Mouse (Mus musculus) limb, embryonic 11.5 days (tissue): Measurements from ENCODE around the gene Bcas3. TPM values are rescaled to one million over a fixed set of nuclear protein-coding genes. Genes with fewer than 3 reads are reported as not detected.
A peak's percentile ranks its signal among the peaks of the same experiment; 100 is the strongest.

Source experiments
- ATAC-seq: fragments of 200-750 bp; cut with Nextera tagmentation; 2 replicates; pipeline ENCODE4 v1.8.0; 2017; ENCODE audit warnings: low read depth; ENCODE audit not compliant: insufficient number of reproducible peaks, low FRiP score, low TSS enrichment
- DNase-seq: peaks from one replicate; pipeline ENCODE4 v3.0.0-alpha.2; 2015; ENCODE audit warnings: low spot score
- H3K27ac ChIP-seq: fragments of 300-500 bp; sonication (generic); replicated peaks from 2 replicates; pipeline ENCODE4 v1.5.1; 2014; ENCODE audit warnings: low read depth, mild to moderate bottlenecking, low read length
- H3K27me3 ChIP-seq: fragments of 300-500 bp; sonication (generic); 2 replicates; pipeline ENCODE4 v1.6.1; 2014; ENCODE audit warnings: mild to moderate bottlenecking, low read length, mixed read lengths; ENCODE audit not compliant: control insufficient read depth, insufficient read depth
- H3K36me3 ChIP-seq: fragments of 300-500 bp; sonication (generic); 2 replicates; pipeline ENCODE4 v1.6.1; 2014; ENCODE audit warnings: mild to moderate bottlenecking, low read length, moderate library complexity, mixed read lengths; ENCODE audit not compliant: control insufficient read depth, insufficient read depth
- H3K4me1 ChIP-seq: fragments of 300-500 bp; sonication (generic); 2 replicates; pipeline ENCODE4 v1.6.1; 2014; ENCODE audit warnings: low read length, mixed read lengths; ENCODE audit not compliant: control insufficient read depth, insufficient read depth
- H3K4me2 ChIP-seq: fragments of 300-500 bp; sonication (generic); 2 replicates; pipeline ENCODE4 v1.6.1; 2014; ENCODE audit warnings: low read depth, mild to moderate bottlenecking, moderate library complexity; ENCODE audit not compliant: severe bottlenecking
- H3K4me3 ChIP-seq: fragments of 300-500 bp; sonication (generic); 2 replicates; pipeline ENCODE4 v1.5.1; 2014; ENCODE audit warnings: low read depth, low read length
- H3K9ac ChIP-seq: fragments of 300-500 bp; sonication (generic); 2 replicates; pipeline ENCODE4 v1.6.1; 2014; ENCODE audit warnings: mild to moderate bottlenecking, low read length
- H3K9me3 ChIP-seq: fragments of 300-500 bp; sonication (generic); 2 replicates; pipeline ENCODE4 v1.6.1; 2016; ENCODE audit warnings: low read length; ENCODE audit not compliant: control insufficient read depth
- WGBS: fragments of 180-500 bp; shearing (Covaris S2); extraction: QIAGEN DNeasy Blood & Tissue Kit; methylation state at CpG from one replicate; pipeline ENCODE4 v1.1.7; 2014; 5-methylcytosine and 5-hydroxymethylcytosine counted together
- polyA plus RNA-seq: library from polyadenylated mRNA; unstranded; fragments of >200 nt; fragmentation: Nextera tagmentation; extraction: Ambion mirVana; gene quantifications from 2 replicates; pipeline ENCODE4 v1.2.1, GENCODE M21; 2014

The Bcas3 gene
- polyA plus RNA-seq, 1 experiment from 2014 or later: 34.0 TPM

- peaks cover 18% of the 10 kb centered on the region for H3K4me1 ChIP-seq
- H3K4me2 ChIP-seq: peak overlapping the region; percentile 15; the same call in 1 of the 2 replicates
- WGBS: 31% methylated on average over 9 of the region's 9 CpGs
- H3K9me3 ChIP-seq: no peaks in the 10 kb centered on the region
- peak overlapping the region; percentile 12; the same call in 1 of the 2 replicates for H3K9ac ChIP-seq
- DNase-seq (peak; percentile 52), ATAC-seq (no peak)
- H3K27ac ChIP-seq: 0 out of 2 replicates have a peak overlapping the region, but pooled peaks have one; percentile 5
- H3K27me3 ChIP-seq: no peaks in the 10 kb centered on the region
- no peaks in the 10 kb centered on the region for H3K36me3 ChIP-seq
- no peak overlapping the region for H3K4me3 ChIP-seq
These were observed 314.8 kb downstream of the Bcas3 start for GRCm38 (mm10) chr11:85667741-85668140.

- H3K4me2 ChIP-seq: no peak overlapping the region
- H3K9ac ChIP-seq: no peak overlapping the region
- DNase-seq (no peak), ATAC-seq (no peak)
- 82% methylated on average over 10 of the region's 10 CpGs for WGBS
- H3K9me3 ChIP-seq: no peaks in the 10 kb centered on the region
- H3K4me1 ChIP-seq: peaks cover 27% of the 10 kb centered on the region
- no peak overlapping the region for H3K27ac ChIP-seq
- H3K4me3 ChIP-seq: no peak overlapping the region
- no peaks in the 10 kb centered on the region for H3K27me3 ChIP-seq
- no peaks in the 10 kb centered on the region for H3K36me3 ChIP-seq
These were observed 320.0 kb downstream of the Bcas3 start for GRCm38 (mm10) chr11:85672881-85673475.

DNA sequence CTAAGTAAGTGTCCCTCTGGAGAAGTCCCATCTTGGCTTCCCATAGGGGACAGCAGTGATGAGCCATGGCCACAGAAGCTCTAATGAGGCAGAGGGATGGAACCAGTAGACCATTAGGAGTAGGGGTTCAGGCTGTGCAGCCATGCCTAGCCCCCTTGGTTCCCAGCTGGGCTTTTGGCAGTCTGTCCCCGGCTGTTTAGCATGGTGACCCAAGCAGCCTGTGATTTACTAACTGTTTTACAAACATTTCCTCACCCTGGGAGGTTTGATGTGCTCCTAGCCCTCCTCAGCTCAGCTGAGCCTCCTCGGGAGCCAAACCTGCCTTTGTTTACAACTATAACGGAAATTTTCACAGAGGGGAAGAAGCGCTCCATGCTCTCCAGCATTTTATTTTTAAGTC is 322.3 kb downstream of the Bcas3 start:
- WGBS: 13% methylated on average over 4 of the region's 4 CpGs
- ATAC-seq: no peak
- no peaks in the 10 kb centered on the region for H3K27me3 ChIP-seq

GRCm38 (mm10) chr11:85676357-85677004 is 323.5 kb downstream of the Bcas3 start:
- DNase-seq: peak; percentile 54
- Histone ChIP-seq H3K36me3 (no peaks in the 10 kb centered on the region), H3K4me2 (no peak overlapping the region), H3K27me3 (no peaks in the 10 kb centered on the region), H3K9me3 (no peaks in the 10 kb centered on the region), H3K4me1 (peaks cover 25% of the 10 kb centered on the region), H3K4me3 (no peak overlapping the region), H3K9ac (no peak overlapping the region), H3K27ac (no peak overlapping the region)
- ATAC-seq: no peak
- WGBS: 28% methylated on average over 10 of the region's 10 CpGs

More for the DNA sequence above, 322.3 kb downstream of the Bcas3 start:
- Histone ChIP-seq H3K4me3 (no peak overlapping the region), H3K36me3 (no peaks in the 10 kb centered on the region), H3K27ac (no peak overlapping the region), H3K4me2 (no peak overlapping the region), H3K9me3 (no peaks in the 10 kb centered on the region), H3K9ac (no peak overlapping the region), H3K4me1 (peaks cover 25% of the 10 kb centered on the region)
- DNase-seq: no peak

DNA sequence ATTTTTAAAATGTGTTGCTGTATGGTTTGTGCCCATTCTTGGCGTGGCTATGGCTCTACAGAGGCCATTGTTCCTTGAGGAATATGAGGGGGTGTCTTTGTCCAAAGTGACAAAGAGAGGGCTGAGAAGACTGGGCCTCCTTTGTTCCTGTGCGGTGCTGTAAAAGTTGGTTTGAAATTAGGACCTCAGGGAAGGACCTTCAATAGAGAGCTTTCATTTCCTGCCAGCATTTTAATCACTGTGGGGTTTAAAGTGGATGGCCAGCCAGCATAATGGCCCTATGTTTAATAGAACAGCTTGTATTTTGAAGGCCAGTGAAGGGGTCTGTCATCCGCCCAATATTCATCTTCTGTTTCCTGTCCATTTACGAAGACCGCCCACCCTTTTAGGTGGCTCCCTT is 325.7 kb downstream of the Bcas3 start:
- ATAC-seq (no peak), DNase-seq (no peak)
- Histone ChIP-seq H3K36me3 (no peaks in the 10 kb centered on the region), H3K9me3 (no peaks in the 10 kb centered on the region), H3K4me3 (no peak overlapping the region), H3K4me2 (no peak overlapping the region), H3K9ac (no peak overlapping the region), H3K27me3 (no peaks in the 10 kb centered on the region), H3K4me1 (peaks cover 32% of the 10 kb centered on the region), H3K27ac (no peak overlapping the region; the same call in 1 of the 2 replicates)
- WGBS: 67% methylated on average over 5 of the region's 5 CpGs

GRCm38 (mm10) chr11:85681580-85682419 is 328.8 kb downstream of the Bcas3 start:
- 78% methylated on average over 11 of the region's 11 CpGs for WGBS

DNA sequence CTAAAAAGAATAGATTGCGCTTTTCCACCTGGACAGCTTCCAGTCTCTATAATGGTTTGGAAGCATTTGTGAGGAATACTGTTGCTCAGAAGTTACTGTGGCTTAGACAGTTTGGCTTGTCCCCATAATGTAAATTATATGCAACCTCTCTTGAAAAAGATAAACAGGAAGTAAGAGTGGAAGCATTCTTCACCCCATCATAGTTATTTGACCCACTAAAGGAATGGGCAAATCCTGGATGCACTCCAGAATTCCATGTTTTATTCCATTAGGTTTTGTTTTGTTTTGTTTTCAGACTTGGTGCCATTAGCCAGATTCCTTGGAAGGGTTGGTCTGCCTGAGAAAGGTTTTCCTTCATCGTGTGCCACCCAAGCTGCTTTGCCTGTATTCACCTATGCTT is 332.0 kb downstream of the Bcas3 start:
- no peaks in the 10 kb centered on the region for H3K36me3 ChIP-seq
- no peaks in the 10 kb centered on the region for H3K9me3 ChIP-seq
- H3K4me2 ChIP-seq: no peak overlapping the region
- H3K9ac ChIP-seq: no peak overlapping the region
- no peaks in the 10 kb centered on the region for H3K27me3 ChIP-seq
- H3K4me3 ChIP-seq: no peak overlapping the region
- 95% methylated on average over 2 of the region's 2 CpGs for WGBS
- H3K4me1 ChIP-seq: peaks cover 7% of the 10 kb centered on the region
- DNase-seq (no peak), ATAC-seq (no peak)
- H3K27ac ChIP-seq: no peak overlapping the region

More at GRCm38 (mm10) chr11:85681580-85682419, 328.8 kb downstream of the Bcas3 start:
- Histone ChIP-seq H3K9me3 (no peaks in the 10 kb centered on the region), H3K4me1 (peaks cover 16% of the 10 kb centered on the region), H3K36me3 (no peaks in the 10 kb centered on the region), H3K4me2 (no peak overlapping the region), H3K27ac (no peak overlapping the region), H3K27me3 (no peaks in the 10 kb centered on the region), H3K4me3 (no peak overlapping the region), H3K9ac (no peak overlapping the region)
- DNase-seq (no peak), ATAC-seq (no peak)

- peaks cover 9% of the 10 kb centered on the region for H3K4me1 ChIP-seq
- H3K4me3 ChIP-seq: no peak overlapping the region
- 29% methylated on average over 8 of the region's 8 CpGs for WGBS
- no peak for ATAC-seq
- H3K4me2 ChIP-seq: no peak overlapping the region
- no peak overlapping the region for H3K9ac ChIP-seq
- no peak overlapping the region for H3K27ac ChIP-seq
- no peak for DNase-seq
- no peaks in the 10 kb centered on the region for H3K36me3 ChIP-seq
- no peaks in the 10 kb centered on the region for H3K27me3 ChIP-seq
- H3K9me3 ChIP-seq: no peaks in the 10 kb centered on the region
These were observed 335.0 kb downstream of the Bcas3 start for GRCm38 (mm10) chr11:85687816-85688439.
